Mouse (Mus musculus) ES-Bruce4 (cell line): ENCODE measurements around the gene Tram2.

Source experiments
- CTCF ChIP-seq: IDR thresholded peaks from one replicate; pipeline ENCODE4 v1.8.1; 2011; ENCODE audit warnings: low read depth, low read length
- EP300 ChIP-seq: IDR thresholded peaks from 2 replicates; pipeline ENCODE4 v1.6.1; 2011; ENCODE audit warnings: low read depth, low read length; ENCODE audit not compliant: insufficient read depth

- TF ChIP-seq CTCF (no peak), EP300 (no peak)
Observed at GRCm38 (mm10) chr1:21010282-21010800, 68.7 kb downstream of the Tram2 start.
